Mouse (Mus musculus): ENCODE results near the gene Lsamp. TPM values are rescaled to one million over a fixed set of nuclear protein-coding genes. Genes with fewer than 3 reads are reported as not detected.

The Lsamp gene
- total and polyA plus RNA-seq, 3 experiments: not detected

DNA sequence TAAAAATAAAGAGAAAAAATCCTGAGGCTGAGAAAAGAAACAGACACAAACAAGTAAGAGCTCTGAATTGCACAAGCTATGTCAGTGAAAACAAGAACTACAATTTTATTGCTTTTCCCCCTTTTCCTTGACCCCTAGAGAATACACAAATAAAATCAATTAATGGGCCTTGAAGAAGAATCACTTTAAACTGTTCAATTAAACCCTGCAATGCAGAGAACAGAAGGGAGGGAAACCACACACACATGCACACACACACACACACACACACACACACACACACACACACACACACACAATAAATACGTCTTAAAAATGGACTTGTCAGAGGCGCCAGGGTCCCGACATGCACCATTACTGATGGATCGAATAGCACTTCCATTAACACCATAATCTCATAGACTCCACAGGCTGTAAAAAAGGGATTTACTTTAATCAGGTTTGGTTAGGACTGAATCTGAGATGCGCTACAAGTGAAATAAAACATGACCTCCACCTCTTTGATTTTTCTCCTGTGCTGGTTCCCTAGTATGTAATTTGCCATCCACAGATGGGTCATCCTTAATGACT lies 573.6 kb downstream of the Lsamp start:
- DNase-seq (ENCODE audit: extremely low read depth): no peak
- no peaks in the 10 kb centered on the region for H3K36me3 ChIP-seq (replicated peaks in 1 of 2; ENCODE audit: control insufficient read depth in 1 of 2, insufficient read depth in 1 of 2, low read length in 1 of 2)
- H3K4me1 ChIP-seq (ENCODE audit: control insufficient read depth in 1 of 2, insufficient read depth in 2 of 2): no peaks in the 10 kb centered on the region
- no peak overlapping the region for H3K9ac ChIP-seq (ENCODE audit: insufficient read depth, low read depth)
- no peaks in the 10 kb centered on the region for H3K79me2 ChIP-seq (replicated peaks; ENCODE audit: control insufficient read depth, extremely low read depth, insufficient read depth, poor library complexity, severe bottlenecking)
- dilution Hi-C loops (cut with MboI; ENCODE audit: extremely low pct_ligation_motif_present, extremely low pct_unique_long_range_greater_than_20kb, low sequenced_read_pairs) (no loop called here), in situ Hi-C loops (cut with MboI; ENCODE audit: low pct_ligation_motif_present, low pct_unique_long_range_greater_than_20kb, low sequenced_read_pairs) (no loop called here)
- H3K9me3 ChIP-seq (replicated peaks; ENCODE audit: low read length): peaks cover 49% of the 10 kb centered on the region
- no peak for TF ChIP-seq ZMIZ1 (IDR thresholded peaks at IDR 0.05; ENCODE audit: low read depth, low read length)
- no peak for TF ChIP-seq UBTF (IDR thresholded peaks at IDR 0.05; ENCODE audit: low read depth, low read length)
- no peak for TF ChIP-seq RCOR1 (conservative IDR thresholded peaks at IDR 0.05; ENCODE audit: low read depth, low read length)
- no peaks in the 10 kb centered on the region for H3K27me3 ChIP-seq (replicated peaks)
- H3K27ac ChIP-seq (ENCODE audit: insufficient read depth, low read depth): no peak overlapping the region
- no peak overlapping the region for H3K4me2 ChIP-seq (ENCODE audit: insufficient read depth, low read depth, poor library complexity, severe bottlenecking)
- H3K4me3 ChIP-seq (replicated peaks in 1 of 3; ENCODE audit: low read depth in 2 of 3, low read length in 2 of 3, poor library complexity in 1 of 3): no peak overlapping the region

DNA sequence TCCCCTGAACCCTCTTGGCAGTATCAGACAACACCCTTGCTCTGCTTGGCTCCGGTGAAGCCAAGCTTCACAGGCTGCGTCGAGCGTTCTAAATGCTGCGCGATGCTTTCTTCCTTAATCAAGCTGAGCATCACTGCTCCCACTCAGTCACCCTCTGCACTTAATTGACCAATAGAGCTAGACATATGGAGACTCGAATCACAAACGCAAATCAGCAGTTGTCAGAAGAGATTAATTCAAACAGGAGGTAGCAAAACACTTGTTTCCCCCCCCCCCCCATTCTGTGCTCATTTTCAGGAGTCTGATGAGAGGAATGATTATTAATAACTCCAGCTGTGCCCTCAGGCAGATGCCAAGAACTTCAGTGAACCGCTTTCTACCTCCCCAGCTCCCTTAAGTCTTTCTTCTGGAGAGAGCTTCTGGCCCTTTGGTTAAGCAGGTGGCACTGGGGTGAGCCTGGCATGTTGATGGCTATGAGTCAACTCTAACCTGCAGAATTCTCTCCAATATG lies 583.3 kb downstream of the Lsamp start:
- TF ChIP-seq RCOR1 (conservative IDR thresholded peaks at IDR 0.05; ENCODE audit: low read depth, low read length): no peak
- no peak for TF ChIP-seq MAFK (IDR thresholded peaks at IDR 0.05; ENCODE audit: insufficient replicate concordance, low read length)
- no peak for TF ChIP-seq POLR2AphosphoS2 (IDR thresholded peaks at IDR 0.05; ENCODE audit: low read depth, low read length)
- TF ChIP-seq USF2 (conservative IDR thresholded peaks at IDR 0.05; ENCODE audit: low read depth, low read length): no peak
- TF ChIP-seq POLR2A (IDR thresholded peaks at IDR 0.05; ENCODE audit: low read depth, low read length): no peak
- no peak for TF ChIP-seq IRF4 (IDR thresholded peaks at IDR 0.05; ENCODE audit: low read depth, low read length)
- no peak for TF ChIP-seq JUND (conservative IDR thresholded peaks at IDR 0.05; ENCODE audit: low read depth, low read length)
- TF ChIP-seq CTCF (conservative IDR thresholded peaks at IDR 0.05 in 1 of 2, IDR thresholded peaks at IDR 0.05 in 1 of 2; ENCODE audit: low read depth in 2 of 2, low read length in 2 of 2): no peak
- no peak for TF ChIP-seq BHLHE40 (IDR thresholded peaks at IDR 0.05; ENCODE audit: low read depth, low read length)
- TF ChIP-seq RAD21 (IDR thresholded peaks at IDR 0.05; ENCODE audit: low read depth, low read length): no peak
- TF ChIP-seq UBTF (IDR thresholded peaks at IDR 0.05; ENCODE audit: low read depth, low read length): no peak
- TF ChIP-seq EP300 (IDR thresholded peaks at IDR 0.05; ENCODE audit: low read length): no peak
- no peak for TF ChIP-seq MXI1 (IDR thresholded peaks at IDR 0.05; ENCODE audit: low read depth, low read length)
- TF ChIP-seq ZC3H11A (IDR thresholded peaks at IDR 0.05; ENCODE audit: low read depth, low read length): no peak
- TF ChIP-seq NRF1 (IDR thresholded peaks at IDR 0.05; ENCODE audit: low read depth, low read length): no peak
- no peak overlapping the region for H3K27ac ChIP-seq (ENCODE audit: insufficient read depth, low read depth)
- no peak overlapping the region for H3K9ac ChIP-seq (ENCODE audit: insufficient read depth, low read depth)
- H3K4me2 ChIP-seq (ENCODE audit: insufficient read depth, low read depth, poor library complexity, severe bottlenecking): no peak overlapping the region
- no peaks in the 10 kb centered on the region for H3K36me3 ChIP-seq (replicated peaks in 1 of 2; ENCODE audit: control insufficient read depth in 1 of 2, insufficient read depth in 1 of 2, low read length in 1 of 2)
- DNase-seq (ENCODE audit: extremely low read depth): no peak
- peaks cover 55% of the 10 kb centered on the region for H3K9me3 ChIP-seq (replicated peaks; ENCODE audit: low read length)
- H3K4me1 ChIP-seq (ENCODE audit: control insufficient read depth in 1 of 2, insufficient read depth in 2 of 2): no peaks in the 10 kb centered on the region
- in situ Hi-C loops (cut with MboI; ENCODE audit: low pct_ligation_motif_present, low pct_unique_long_range_greater_than_20kb, low sequenced_read_pairs) (no loop called here), dilution Hi-C loops (cut with MboI; ENCODE audit: extremely low pct_ligation_motif_present, extremely low pct_unique_long_range_greater_than_20kb, low sequenced_read_pairs) (no loop called here)
- H3K4me3 ChIP-seq (replicated peaks in 1 of 3; ENCODE audit: low read depth in 2 of 3, low read length in 2 of 3, poor library complexity in 1 of 3): no peak overlapping the region
- no peaks in the 10 kb centered on the region for H3K79me2 ChIP-seq (replicated peaks; ENCODE audit: control insufficient read depth, extremely low read depth, insufficient read depth, poor library complexity, severe bottlenecking)
- H3K27me3 ChIP-seq (replicated peaks): no peaks in the 10 kb centered on the region
